Mouse (Mus musculus): ENCODE measurements around the gene Slc29a1.

GRCm38 (mm10) chr17:45579554-45579953 is 19.9 kb downstream of the Slc29a1 start:
- no peak for TF ChIP-seq CTCF (IDR thresholded peaks at IDR 0.05; ENCODE audit: borderline replicate concordance, control insufficient read depth, extremely low read depth, insufficient read depth, low read length, poor library complexity)
- no peak for TF ChIP-seq POLR2A (IDR thresholded peaks at IDR 0.05; ENCODE audit: control insufficient read depth, extremely low read depth, insufficient read depth, low read length, poor library complexity)
